Mouse (Mus musculus): ENCODE measurements at regions not wholly inside any gene's neighbourhood (a gene's known extent, or its start where the extent isn't known, plus 50 kb on each side); places are given as distances from the start of the nearest gene placed in this dataset.

- no peak for TF ChIP-seq POLR2A (IDR thresholded peaks at IDR 0.05; ENCODE audit: extremely low read depth, insufficient read depth, low read length)
- no peak for TF ChIP-seq CTCF (IDR thresholded peaks at IDR 0.05; ENCODE audit: extremely low read depth, insufficient read depth, low read length)
Observed at GRCm38 (mm10) chr9:27723840-27724408, 66.7 kb upstream of the Opcml start.
